Mouse (Mus musculus): ENCODE data around the gene Gphb5.
A peak's percentile ranks its signal among the peaks of the same experiment; 100 is the strongest.
"Not testable (repeated sequence)": the region's sequence is repeated elsewhere in the genome, so short reads cannot be mapped to it uniquely, and the experiment has no call there.

The Gphb5 gene

DNA sequence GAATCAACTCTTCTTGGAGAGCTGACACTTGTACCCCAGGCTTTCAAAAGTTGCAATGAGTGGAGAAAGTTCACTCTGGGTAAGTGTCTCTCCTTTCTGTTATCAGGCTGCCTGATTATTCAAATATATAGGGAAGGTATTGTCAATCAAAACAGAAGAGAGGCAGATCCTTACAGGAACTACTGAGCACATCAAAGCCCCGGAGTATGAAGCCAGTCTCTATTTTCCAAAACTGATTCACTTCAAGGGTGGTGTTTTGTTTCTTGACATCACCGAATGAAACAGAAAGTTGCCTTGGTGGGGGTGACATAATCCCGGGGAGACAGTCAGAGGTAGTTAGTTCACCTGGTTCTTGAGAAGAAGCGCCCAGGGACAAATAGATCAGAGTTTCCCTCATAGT lies at the start of gene Gphb5:
Gene Gphb5 (minus strand): TSS at position 101 of the 400 bp plus-strand sequence.
- no peak for DNase-seq (ENCODE audit: low read depth, low spot score)

DNA sequence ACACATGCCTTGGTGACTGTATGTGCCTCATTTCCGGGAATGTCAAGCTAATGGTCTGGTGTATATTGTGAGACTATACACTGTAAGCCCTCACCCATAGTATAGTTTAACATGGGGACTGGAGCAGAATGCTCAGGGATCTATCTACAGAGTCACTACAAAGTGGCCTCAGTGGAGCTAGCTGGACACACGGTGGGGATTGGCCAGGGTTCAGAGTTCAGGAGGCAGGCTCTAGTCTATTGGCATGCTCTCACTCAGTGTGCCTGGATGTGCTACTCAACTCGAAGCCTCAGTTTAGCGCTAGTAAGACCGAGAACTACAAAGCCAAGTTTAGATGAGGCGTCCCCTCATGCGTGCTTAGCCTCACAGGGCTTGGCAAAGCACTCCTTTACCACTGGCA lies 49.6 kb upstream of the Gphb5 start:
- DNase-seq (ENCODE audit: low read depth, low spot score), result no peak

DNA sequence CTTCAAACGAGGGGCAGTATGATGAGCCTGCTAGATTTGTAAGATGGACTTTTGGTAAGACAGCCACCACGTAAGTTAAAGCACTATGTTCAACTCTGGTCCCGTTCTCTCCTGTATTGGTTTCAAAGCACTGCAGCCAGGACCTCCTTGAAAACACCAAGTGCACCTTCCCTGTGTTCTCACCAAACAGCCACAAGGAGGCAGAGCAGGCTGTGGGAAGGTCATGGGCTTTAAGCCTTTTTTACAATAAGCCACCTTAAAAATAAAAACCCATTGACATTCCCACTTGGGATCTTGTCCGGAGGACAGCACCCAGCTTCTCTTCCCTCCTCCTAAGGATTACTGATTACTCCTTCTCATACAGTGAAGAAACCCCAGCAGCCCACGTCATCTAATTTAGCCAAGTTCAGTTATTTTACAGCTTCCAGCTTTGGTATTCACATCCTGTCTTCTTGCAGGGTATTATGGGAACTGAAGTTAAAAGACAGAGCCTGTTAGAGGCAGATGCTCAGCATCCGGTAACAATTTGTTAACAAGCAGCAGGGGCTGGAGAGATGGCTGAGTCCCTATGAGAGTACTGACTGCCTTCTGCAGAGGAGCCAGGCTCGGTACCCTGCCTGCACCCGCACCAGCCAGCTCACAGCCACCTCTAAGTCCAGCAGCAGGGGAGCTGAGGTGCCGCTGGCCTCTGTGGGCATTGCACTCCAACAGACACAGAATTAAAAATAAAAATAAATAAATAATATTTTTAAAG lies 47.6 kb upstream of the Gphb5 start:
- peak; percentile 25 for DNase-seq (ENCODE audit: low read depth, low spot score)

GRCm38 (mm10) chr12:75460561-75460960 lies 44.0 kb upstream of the Gphb5 start:
- peak; percentile 21 for DNase-seq (ENCODE audit: low read depth, low spot score)

DNA sequence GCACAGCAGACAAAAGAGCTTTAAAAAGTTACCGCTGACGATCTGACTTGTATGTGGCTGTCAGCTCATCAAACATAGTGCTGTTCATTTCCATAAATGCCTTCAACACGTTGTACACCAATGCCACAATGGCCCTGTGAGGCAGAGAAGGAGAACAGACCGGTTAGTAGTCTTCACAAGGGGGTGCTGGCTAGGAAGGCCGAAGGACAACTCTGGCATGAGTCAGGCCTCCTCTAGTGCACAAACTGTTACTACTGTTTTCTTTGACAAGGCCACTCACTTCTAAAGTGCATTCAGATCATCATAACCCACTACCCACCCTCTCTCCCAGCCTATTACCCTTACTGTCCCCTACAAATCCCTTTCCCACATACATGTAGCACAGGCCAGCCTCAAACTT lies 43.1 kb upstream of the Gphb5 start:
- DNase-seq (ENCODE audit: low read depth, low spot score), result no peak

DNA sequence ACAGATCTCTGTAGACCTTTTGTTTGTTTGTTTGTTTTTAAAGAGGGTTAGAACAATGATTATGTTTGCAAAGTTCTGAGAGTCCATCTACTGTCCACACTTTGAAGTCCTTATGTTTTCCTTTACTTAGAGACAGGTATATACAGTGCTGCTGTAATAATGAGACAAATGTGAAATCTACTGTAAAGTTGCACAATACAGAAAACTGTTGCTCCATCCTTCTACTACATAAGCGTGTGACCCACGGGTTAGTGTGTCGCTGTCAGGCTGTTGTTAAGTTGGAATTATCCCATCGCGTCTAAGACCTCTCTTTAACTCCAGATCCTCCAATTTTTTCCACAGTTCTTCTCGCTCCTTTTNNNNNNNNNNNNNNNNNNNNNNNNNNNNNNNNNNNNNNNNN lies 36.9 kb upstream of the Gphb5 start:
- DNase-seq (ENCODE audit: low read depth, low spot score), result no peak

DNA sequence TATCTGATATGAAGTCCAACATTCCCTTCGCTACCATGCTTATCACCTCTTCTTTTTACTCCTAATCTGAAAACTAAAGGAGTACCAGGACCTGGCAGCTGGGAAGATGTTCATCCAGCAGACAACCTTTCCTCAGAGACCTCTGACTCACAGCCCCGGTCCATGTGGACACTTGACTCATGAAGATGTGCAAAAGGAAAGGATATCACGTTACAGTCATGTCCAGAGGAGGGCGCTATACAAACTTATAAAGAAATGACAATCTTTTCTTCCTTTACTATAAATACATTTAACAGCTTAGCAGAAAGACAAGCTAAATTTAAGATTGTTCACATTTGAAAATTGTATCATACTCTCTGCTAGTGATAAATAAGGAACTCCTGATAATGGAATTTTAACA lies 36.4 kb upstream of the Gphb5 start:
- no peak for DNase-seq (ENCODE audit: low read depth, low spot score)

DNA sequence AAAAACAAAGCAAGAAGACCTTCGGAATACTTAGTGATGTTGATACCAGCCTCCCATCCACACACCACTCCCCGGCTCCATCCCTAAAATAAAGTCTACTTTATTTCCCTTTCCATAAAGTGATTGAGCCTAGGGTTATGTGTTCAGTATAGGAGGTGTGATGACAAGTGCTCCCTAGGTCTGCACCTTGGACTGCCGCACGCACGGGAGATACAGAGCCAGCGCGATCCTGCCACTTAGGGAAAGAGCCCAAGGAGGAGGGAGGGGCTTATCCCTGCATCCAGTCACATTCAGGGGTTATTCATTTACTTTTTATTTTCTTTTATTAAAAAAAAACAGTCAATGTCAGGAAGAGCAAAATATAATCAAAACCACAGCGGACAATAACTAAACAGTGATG lies 34.0 kb upstream of the Gphb5 start:
- no peak for DNase-seq (ENCODE audit: low read depth, low spot score)

DNA sequence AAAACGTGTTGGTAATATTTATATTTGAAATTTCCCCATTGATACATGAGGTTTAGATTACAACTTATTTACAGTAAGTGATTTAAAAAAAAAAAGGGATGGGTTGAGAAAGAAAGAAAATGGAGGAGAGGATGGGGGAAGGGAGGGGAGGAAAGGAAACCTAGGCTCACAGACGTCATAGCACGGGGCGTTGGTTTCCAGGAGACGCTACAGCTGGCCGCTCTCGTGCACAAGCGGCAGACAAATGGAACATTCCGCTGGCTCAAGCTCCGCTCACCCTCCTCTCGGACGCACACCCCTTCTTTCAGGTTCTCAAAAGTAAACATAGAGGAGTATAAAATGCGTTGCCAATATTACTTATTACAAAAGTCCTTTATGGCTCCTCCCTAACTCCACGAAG lies 33.4 kb upstream of the Gphb5 start:
- no peak for DNase-seq (ENCODE audit: low read depth, low spot score)

- no peak for DNase-seq (ENCODE audit: low read depth, low spot score)
These were observed 32.9 kb upstream of the Gphb5 start for GRCm38 (mm10) chr12:75449475-75449966.

DNA sequence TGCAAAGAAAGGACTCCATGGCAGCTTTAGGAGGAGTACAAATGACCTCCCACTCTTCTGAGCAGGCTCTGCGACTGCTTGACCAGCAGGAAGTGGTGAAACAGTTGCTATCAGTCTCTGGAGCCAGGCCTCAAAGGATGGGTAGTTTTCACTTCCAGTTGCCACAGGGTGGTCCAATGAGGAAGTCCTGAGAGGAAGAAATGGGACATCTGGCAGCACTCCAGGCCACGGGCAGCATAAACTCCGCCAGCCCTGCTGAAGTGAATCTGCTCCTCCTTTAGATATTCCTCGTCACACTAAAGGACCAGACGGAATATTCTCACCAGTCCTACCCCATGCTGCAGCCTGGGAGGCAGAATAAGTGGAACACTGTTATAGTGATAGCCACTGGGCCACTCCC lies 32.3 kb upstream of the Gphb5 start:
- no peak for DNase-seq (ENCODE audit: low read depth, low spot score)

GRCm38 (mm10) chr12:75446245-75446644 lies 29.7 kb upstream of the Gphb5 start:
- DNase-seq (ENCODE audit: low read depth, low spot score), result no peak

DNA sequence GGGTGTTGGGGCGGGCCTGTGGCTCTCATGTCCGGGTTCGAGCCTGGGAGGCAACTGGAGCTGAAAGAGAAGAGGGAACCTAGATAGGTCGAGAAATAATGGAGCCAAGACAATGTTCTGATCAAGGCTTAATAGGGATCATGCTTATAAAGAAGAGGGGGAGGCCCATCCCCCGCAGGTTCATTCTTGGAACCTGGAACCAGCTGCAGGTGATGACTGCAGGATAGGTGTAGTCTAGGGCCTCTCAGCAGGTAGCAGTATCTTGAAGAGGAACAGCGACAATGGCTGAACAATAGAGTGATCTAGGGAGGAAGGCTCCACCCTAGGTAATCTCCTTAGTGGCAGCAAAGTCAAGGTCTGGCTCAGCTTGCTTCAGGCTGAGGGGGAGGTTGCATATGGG lies 15.8 kb upstream of the Gphb5 start:
- DNase-seq (ENCODE audit: low read depth, low spot score), result not testable (repeated sequence)

- no peak for DNase-seq (ENCODE audit: low read depth, low spot score)
These were observed 13.3 kb upstream of the Gphb5 start for GRCm38 (mm10) chr12:75429685-75430396.

GRCm38 (mm10) chr12:75428719-75429118 lies 12.1 kb upstream of the Gphb5 start:
- no peak for DNase-seq (ENCODE audit: low read depth, low spot score)

DNA sequence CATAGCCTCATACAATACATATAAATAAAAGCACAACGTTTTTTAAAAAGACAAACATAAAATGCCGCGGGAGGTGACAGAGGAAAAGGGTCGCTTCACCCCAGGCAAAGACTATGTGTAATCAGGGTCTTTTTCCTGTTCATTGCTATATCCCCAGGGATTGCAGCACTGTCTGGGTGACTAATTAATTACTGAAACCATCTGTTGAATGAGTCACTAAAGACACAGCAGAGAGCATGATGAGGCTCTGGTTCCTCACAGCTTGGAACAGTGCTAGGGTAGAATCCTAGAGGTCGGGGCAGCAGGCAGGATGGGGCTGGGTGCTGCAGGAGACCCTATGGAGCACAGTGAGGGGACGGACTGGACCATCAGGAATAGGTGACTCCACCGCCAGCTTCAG lies 9.3 kb upstream of the Gphb5 start:
- DNase-seq (ENCODE audit: low read depth, low spot score), result no peak

- DNase-seq (ENCODE audit: low read depth, low spot score), result no peak
These were observed 8.2 kb upstream of the Gphb5 start for GRCm38 (mm10) chr12:75424817-75425216.

DNA sequence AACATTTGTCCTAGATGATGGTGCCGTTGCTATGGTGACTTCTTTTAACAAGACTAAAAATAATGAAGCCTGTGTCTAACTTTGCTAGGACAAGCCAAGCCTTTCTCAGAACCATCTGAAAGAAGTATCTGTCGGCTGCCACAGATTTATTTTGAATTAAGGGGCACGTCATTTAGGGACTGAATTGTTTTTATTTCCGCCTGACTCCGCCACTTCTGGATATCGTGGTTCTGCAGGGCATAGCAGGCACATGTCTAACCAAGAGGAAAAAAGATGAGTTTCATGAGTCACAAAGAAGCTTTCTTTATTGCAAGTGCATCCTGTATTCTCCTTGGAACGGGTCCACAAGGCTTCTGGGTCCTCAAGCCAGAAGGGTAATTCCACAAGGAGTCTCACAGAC lies 7.8 kb upstream of the Gphb5 start:
- DNase-seq (ENCODE audit: low read depth, low spot score), result no peak

- no peak for DNase-seq (ENCODE audit: low read depth, low spot score)
These were observed 1.6 kb downstream of the Gphb5 start for GRCm38 (mm10) chr12:75414991-75415390.

- DNase-seq (ENCODE audit: low read depth, low spot score), result no peak
These were observed 3.6 kb downstream of the Gphb5 start for GRCm38 (mm10) chr12:75412964-75413363.

DNA sequence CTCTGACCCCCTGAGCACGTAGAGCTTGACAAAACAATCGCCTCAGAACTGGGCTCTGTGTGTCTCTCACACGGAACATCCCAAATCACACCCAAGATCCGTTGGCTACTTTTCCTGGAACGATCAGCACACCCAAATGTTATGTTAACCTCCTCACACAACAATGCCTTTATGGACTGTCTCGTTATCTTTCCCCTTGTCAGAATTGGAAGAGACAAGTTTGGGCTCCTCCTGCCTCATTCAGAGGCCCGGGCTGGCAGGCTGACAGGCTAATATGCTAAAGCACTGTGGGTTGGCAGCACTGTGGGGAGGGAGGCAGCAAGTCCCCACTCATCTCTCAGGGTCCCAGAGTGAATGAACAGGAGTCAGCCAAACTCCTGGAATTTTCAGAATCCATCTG lies 19.5 kb downstream of the Gphb5 start:
- DNase-seq (ENCODE audit: low read depth, low spot score), result peak; percentile 8

DNA sequence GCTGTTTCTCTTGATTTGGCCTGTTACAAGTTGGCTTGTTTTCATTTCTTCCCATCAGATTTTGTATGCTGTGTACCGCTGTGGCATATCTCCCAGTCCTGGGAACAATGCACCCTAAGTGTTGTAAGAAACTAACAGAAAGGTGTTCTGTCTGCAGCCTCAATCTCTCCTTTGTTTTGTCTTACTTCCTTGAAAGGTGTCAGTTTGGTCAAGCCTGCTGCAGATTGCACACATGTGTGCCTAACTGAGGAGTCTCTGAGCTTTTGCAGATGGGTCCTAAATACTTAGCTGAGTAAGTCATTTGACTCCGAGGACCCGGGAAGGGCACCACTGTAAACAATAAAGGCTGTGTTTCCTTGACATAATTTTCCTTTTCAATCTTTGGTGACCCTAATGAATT lies 20.0 kb downstream of the Gphb5 start:
- no peak for DNase-seq (ENCODE audit: low read depth, low spot score)

All from retina, postnatal 7 days (tissue).